Mouse (Mus musculus): Measurements from ENCODE around the gene Usp47. TPM values are rescaled to one million over a fixed set of nuclear protein-coding genes. Genes with fewer than 3 reads are reported as not detected.

Gene Usp47
- total RNA-seq (2023), result 52.3 and 57.4 TPM in 2 replicates

DNA sequence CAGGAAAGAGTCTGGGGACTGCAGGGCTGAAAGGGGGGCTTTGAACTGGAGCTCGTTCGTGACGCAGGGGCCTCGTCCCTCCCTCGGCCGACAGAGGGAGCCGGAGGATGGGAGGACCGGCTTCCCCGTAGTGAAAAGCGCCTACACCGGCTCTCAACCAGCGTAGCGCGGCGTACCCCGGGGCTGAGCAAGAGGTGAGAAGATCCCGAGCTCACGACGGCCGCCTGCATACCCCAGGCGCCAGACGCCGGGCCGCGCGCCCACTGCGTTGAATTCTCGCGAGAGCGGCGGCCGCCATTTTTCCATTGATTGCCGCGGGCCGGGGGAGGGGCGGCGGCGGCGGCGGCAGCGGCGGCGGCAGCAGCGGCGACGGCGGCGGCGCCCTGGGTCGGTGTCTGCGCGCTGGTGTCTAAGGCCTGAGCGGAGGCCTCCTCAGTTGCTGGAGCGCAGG lies at the start of gene Usp47:
Gene Usp47, plus strand, starts transcription at position 355 of the 451 bp plus-strand sequence.

GRCm38 (mm10) chr7:112158942-112159341 lies 135.6 kb downstream of the Usp47 start, which contains the start of gene Dkk3:
Dkk3 (minus strand) TSS chr7:112159057.

Other genes with a start within 250 kb of the Usp47 start
- not detected in 2 replicates for gene Galnt18, start 243.5 kb upstream of the Usp47 start, total RNA-seq (2023)
- gene Dkk3, start 135.6 kb downstream of the Usp47 start, total RNA-seq (2023), result not detected in 2 replicates
- gene Mical2, start 202.4 kb downstream of the Usp47 start, total RNA-seq (2023), result 1.5 and 1.9 TPM in 2 replicates